Mouse (Mus musculus) limb, embryonic 10.5 days (tissue): ENCODE results near the gene Usp39. TPM values are rescaled to one million over a fixed set of nuclear protein-coding genes. Genes with fewer than 3 reads are reported as not detected.

Experiments used
- DNase-seq: peaks from one replicate; pipeline ENCODE4 v3.0.0-alpha.2; 2017; ENCODE audit warnings: low spot score
- H3K27ac ChIP-seq: fragments of 300-500 bp; sonication (generic); 2 replicates; pipeline ENCODE4 v1.5.1; 2016; ENCODE audit warnings: mild to moderate bottlenecking
- H3K27me3 ChIP-seq: fragments of 300-500 bp; sonication (generic); 2 replicates; pipeline ENCODE4 v1.6.1; 2016; ENCODE audit warnings: low read depth, mild to moderate bottlenecking; ENCODE audit not compliant: poor library complexity, severe bottlenecking
- H3K36me3 ChIP-seq: fragments of 300-500 bp; sonication (generic); 2 replicates; pipeline ENCODE4 v1.6.1; 2016; ENCODE audit warnings: mild to moderate bottlenecking, moderate library complexity
- H3K4me1 ChIP-seq: fragments of 300-500 bp; sonication (generic); 2 replicates; pipeline ENCODE4 v1.6.1; 2016
- H3K4me3 ChIP-seq: fragments of 300-500 bp; sonication (generic); 2 replicates; pipeline ENCODE4 v1.5.1; 2016; ENCODE audit warnings: mild to moderate bottlenecking, moderate library complexity
- H3K9me3 ChIP-seq: fragments of 300-500 bp; sonication (generic); replicated peaks from 2 replicates; pipeline ENCODE4 v1.6.1; 2016; ENCODE audit warnings: mild to moderate bottlenecking
- WGBS: fragments of 180-500 bp; shearing (Covaris S2); methylation state at CpG from one replicate; pipeline ENCODE4 v1.1.7; 2016; 5-methylcytosine and 5-hydroxymethylcytosine counted together
- polyA plus RNA-seq: library from polyadenylated mRNA; unstranded; fragments of >200 nt; fragmentation: Nextera tagmentation; extraction: Ambion mirVana; gene quantifications from 2 replicates; pipeline ENCODE4 v1.2.1, GENCODE M21; 2016

The Usp39 gene
- polyA plus RNA-seq, 1 experiment from 2014 or later, result 78.1 TPM

GRCm38 (mm10) chr6:72292972-72293651 is 51.9 kb downstream of the Usp39 start:
- no peaks in the 10 kb centered on the region for H3K27me3 ChIP-seq
- no peaks in the 10 kb centered on the region for H3K9me3 ChIP-seq
- H3K27ac ChIP-seq, result no peak overlapping the region
- H3K4me1 ChIP-seq, result no peaks in the 10 kb centered on the region
- H3K36me3 ChIP-seq, result no peaks in the 10 kb centered on the region
- WGBS, result 86% methylated on average over 12 of the region's 12 CpGs
- DNase-seq, result no peak
- H3K4me3 ChIP-seq, result no peak overlapping the region

DNA sequence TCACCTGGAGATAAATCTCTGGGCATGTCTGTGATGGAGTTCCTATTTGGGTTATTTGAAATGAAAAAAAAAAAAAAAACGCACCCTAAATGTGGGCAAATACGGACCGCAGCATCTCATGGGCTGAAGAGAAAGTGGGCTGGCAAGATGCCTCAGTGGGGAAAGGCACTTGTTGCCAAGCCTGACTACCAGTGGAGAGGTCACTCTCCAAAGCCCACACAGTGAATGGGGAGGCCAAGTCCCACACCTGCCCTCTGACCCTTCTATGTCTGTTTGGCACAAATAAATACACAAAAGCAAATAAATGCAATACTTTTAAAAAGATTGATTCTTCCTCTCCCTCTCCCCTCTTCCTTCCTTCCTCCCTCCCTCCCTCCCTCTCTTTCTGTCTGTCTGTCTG is 55.5 kb downstream of the Usp39 start:
- Histone ChIP-seq H3K4me3 (no peak overlapping the region), H3K27me3 (no peaks in the 10 kb centered on the region), H3K36me3 (no peaks in the 10 kb centered on the region), H3K4me1 (peaks cover 7% of the 10 kb centered on the region), H3K27ac (no peak overlapping the region), H3K9me3 (no peaks in the 10 kb centered on the region)
- 84% methylated on average over 3 of the region's 3 CpGs for WGBS
- DNase-seq, result no peak

DNA sequence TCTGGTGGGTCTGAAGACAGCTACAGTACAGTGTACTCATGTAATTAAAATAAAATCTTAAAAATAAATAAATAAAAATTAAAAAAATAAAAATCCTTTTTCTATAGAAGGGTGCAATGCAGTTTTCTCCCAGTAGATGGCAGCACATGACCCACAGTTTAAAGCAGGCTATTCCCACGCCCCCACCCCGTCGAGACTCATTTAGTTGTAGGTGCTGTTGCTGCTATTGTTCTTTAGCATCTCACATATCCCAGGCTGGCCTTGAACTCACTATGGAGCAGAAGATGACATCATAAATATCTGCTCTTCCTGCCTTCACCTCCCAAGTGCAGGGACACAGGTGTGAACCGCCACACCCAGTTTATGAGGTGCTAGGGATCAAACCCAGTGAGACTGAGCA is 61.1 kb downstream of the Usp39 start:
- WGBS, result 21% methylated on average over 4 of the region's 4 CpGs
- Histone ChIP-seq H3K36me3 (no peaks in the 10 kb centered on the region), H3K4me1 (peaks cover 10% of the 10 kb centered on the region), H3K9me3 (no peaks in the 10 kb centered on the region), H3K27me3 (no peaks in the 10 kb centered on the region), H3K27ac (no peak overlapping the region), H3K4me3 (no peak overlapping the region)
- DNase-seq, result peak; percentile 43

DNA sequence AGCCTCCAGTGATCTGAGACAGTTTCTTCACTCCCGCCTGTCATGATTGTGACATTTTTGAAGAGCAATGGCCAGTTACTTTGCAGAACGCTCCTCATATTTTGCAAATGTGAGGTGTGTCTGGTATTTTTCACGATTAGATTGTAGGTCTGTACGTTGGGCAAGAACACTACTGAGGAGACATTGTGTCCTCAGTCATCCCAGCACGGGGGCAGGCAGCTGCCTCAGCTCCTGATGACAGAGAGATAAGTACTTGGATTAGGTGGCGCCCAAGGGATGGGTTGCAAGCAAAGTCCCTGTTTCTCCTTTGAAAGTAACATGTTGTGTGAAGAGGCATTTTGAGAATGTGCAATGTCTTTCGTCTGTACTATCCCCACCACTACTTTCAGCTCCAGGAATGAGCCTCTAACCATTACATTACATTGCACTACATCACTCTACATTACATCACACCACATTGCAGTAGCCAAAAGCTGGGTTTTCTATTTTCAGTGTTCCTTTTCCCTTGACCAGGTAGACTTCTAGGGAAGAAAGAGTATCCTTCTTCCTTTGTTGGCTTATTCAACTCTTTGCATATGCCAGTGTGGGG is 64.5 kb downstream of the Usp39 start:
- H3K9me3 ChIP-seq, result no peaks in the 10 kb centered on the region
- H3K27me3 ChIP-seq, result no peaks in the 10 kb centered on the region
- H3K4me1 ChIP-seq, result 0 out of 2 replicates have a peak, but pooled peaks cover 3% of the 10 kb centered on the region
- WGBS, result 75% methylated on average over 7 of the region's 7 CpGs
- H3K36me3 ChIP-seq, result no peaks in the 10 kb centered on the region
- H3K27ac ChIP-seq, result no peak overlapping the region
- DNase-seq, result no peak
- H3K4me3 ChIP-seq, result no peak overlapping the region

GRCm38 (mm10) chr6:72279505-72279904 is 65.5 kb downstream of the Usp39 start:
- 0 out of 2 replicates have a peak, but pooled peaks cover 3% of the 10 kb centered on the region for H3K4me1 ChIP-seq
- no peak for DNase-seq
- no peak overlapping the region for H3K27ac ChIP-seq
- H3K36me3 ChIP-seq, result no peaks in the 10 kb centered on the region
- no peaks in the 10 kb centered on the region for H3K9me3 ChIP-seq
- H3K27me3 ChIP-seq, result no peaks in the 10 kb centered on the region
- H3K4me3 ChIP-seq, result no peak overlapping the region
- WGBS, result 85% methylated on average over 7 of the region's 7 CpGs

DNA sequence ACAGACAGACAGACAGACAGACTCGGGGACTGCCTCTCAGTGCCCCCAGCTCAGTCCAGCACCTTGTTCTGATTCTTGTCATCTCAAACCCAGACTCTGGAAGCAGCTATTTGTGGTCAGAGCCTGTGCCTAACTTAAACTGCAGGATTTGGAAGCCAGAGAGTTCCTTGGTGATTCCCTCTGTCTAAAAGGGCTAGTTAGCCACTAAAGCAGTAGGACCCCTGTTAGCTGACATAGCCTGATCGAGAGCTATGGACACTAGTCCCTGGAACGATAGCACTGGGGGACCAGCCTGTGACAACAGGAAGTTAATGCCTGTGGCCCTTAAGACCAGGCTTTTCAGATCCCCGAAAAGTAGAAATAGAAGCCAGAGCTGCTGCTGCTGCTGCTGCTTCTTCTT is 66.1 kb downstream of the Usp39 start:
- DNase-seq, result no peak
- H3K4me3 ChIP-seq, result no peak overlapping the region
- no peaks in the 10 kb centered on the region for H3K4me1 ChIP-seq
- H3K27me3 ChIP-seq, result no peaks in the 10 kb centered on the region
- WGBS, result 82% methylated on average over 4 of the region's 4 CpGs
- no peaks in the 10 kb centered on the region for H3K9me3 ChIP-seq
- no peaks in the 10 kb centered on the region for H3K36me3 ChIP-seq
- H3K27ac ChIP-seq, result no peak overlapping the region

- 84% methylated on average over 9 of the region's 9 CpGs for WGBS
- peak overlapping the region; percentile 46; the same call in 1 of the 2 replicates for H3K27ac ChIP-seq
- no peak for DNase-seq
Measured at GRCm38 (mm10) chr6:72277508-72278166, 67.3 kb downstream of the Usp39 start.

DNA sequence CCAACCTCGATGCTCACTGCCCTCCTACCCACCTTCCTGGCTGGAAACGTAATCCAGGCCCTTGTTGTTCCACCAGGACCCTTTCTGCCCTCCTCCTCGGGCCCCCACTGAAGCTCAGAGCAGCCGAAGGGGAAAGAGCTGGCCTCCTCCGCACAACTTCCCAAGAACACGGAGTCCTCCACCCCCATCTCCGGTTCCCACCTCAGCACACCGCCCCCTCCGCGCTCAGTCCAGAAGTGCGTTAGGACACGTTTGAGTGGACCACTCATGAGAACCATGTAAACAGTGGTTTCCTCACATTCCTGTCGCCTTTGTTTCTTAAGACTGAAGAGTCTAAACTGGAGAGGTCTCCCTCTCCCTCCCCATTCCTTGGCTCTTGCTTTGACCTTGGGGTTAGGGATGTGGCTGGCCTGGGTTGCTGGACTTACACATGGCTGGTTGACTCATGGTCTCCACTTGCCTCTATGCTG is 68.0 kb downstream of the Usp39 start:
- Histone ChIP-seq H3K9me3 (no peaks in the 10 kb centered on the region), H3K36me3 (no peaks in the 10 kb centered on the region), H3K4me1 (peaks cover 2% of the 10 kb centered on the region; the same call in 1 of the 2 replicates), H3K4me3 (no peak overlapping the region), H3K27ac (peak overlapping the region; percentile 46; the same call in 1 of the 2 replicates), H3K27me3 (no peaks in the 10 kb centered on the region)
- DNase-seq, result no peak
- WGBS, result 85% methylated on average over 13 of the region's 13 CpGs

More at GRCm38 (mm10) chr6:72277508-72278166, 67.3 kb downstream of the Usp39 start:
- Histone ChIP-seq H3K36me3 (no peaks in the 10 kb centered on the region), H3K4me1 (peaks cover 2% of the 10 kb centered on the region; the same call in 1 of the 2 replicates), H3K27me3 (no peaks in the 10 kb centered on the region), H3K4me3 (no peak overlapping the region), H3K9me3 (no peaks in the 10 kb centered on the region)

DNA sequence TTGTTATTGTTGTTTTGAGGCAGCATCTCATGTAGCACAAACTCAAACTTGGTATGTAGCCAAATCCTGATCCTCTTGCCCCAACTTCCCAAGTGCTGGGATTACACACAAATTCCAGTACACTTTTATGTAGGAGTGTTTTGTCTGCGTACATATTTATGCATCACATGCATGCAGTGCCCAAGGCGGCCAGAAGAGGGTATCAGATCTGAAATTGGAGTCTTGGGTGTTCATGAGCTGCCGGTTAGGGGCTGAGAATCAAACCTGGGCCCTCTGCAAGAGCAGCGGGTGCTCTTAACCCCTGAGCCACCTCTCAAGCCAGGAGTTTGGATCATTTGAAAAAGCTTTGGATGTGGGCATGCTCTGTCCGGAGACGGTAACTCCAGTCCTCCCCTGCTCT is 68.8 kb downstream of the Usp39 start:
- Histone ChIP-seq H3K36me3 (no peaks in the 10 kb centered on the region), H3K27me3 (no peaks in the 10 kb centered on the region), H3K27ac (no peak overlapping the region), H3K4me3 (no peak overlapping the region), H3K4me1 (peaks cover 2% of the 10 kb centered on the region; the same call in 1 of the 2 replicates), H3K9me3 (no peaks in the 10 kb centered on the region)
- WGBS, result 90% methylated on average over 6 of the region's 6 CpGs
- no peak for DNase-seq

DNA sequence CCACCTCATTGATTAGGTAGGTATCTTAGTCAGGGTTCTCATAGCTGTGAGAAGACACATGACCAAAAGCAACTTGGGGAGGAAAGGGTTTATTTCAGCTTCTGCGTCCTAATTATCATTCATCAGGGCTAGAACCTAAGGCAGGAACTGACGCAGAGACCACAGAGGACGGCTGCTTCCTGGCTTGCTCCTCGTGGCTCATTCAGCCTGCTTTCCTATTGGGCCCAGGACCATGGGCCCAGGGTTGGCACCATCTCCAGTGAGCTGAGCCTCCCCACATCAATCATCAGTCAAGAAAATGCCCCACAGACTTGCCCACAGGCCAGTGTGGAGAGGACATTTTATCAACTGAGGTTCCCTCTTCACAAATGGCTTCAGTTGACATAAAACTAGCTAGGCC is 69.5 kb downstream of the Usp39 start:
- Histone ChIP-seq H3K9me3 (no peaks in the 10 kb centered on the region), H3K27ac (no peak overlapping the region), H3K36me3 (no peaks in the 10 kb centered on the region), H3K4me3 (no peak overlapping the region), H3K27me3 (no peaks in the 10 kb centered on the region), H3K4me1 (peaks cover 2% of the 10 kb centered on the region; the same call in 1 of the 2 replicates)
- no peak for DNase-seq
- WGBS, result 80% methylated on average over 4 of the region's 4 CpGs

GRCm38 (mm10) chr6:72273153-72273552 is 71.8 kb downstream of the Usp39 start:
- H3K27me3 ChIP-seq, result no peaks in the 10 kb centered on the region
- no peak for DNase-seq
- no peak overlapping the region for H3K27ac ChIP-seq
- H3K36me3 ChIP-seq, result no peaks in the 10 kb centered on the region
- 87% methylated on average over 6 of the region's 6 CpGs for WGBS
- H3K4me1 ChIP-seq, result peaks cover 7% of the 10 kb centered on the region; the same call in 1 of the 2 replicates
- no peaks in the 10 kb centered on the region for H3K9me3 ChIP-seq
- H3K4me3 ChIP-seq, result no peak overlapping the region

DNA sequence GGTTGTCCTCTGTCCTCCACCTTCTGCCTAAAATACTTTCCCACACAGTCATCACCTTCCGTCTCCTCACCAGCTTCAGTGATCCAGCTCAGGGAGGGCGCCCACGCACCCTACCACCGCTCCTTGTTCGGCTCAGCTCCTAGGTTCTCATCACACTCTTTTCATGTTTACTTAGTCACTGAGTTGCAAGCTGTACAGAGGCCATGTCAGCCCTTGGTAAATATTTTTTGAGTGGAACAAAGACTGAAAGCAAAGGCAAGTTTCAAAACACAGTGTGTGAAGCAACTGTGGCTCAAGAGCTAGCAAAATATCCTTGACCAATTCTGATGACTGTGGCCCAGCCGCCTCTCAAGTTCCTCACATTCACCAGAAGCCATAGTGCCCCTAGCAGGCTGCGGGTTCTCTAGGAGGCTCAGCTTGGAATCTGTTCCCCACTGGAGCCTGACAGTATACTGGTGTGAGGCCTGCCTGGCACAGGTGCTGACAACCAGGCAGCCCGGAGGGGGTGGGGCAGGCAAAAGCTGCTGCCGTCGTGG is 72.8 kb downstream of the Usp39 start:
- H3K36me3 ChIP-seq, result no peaks in the 10 kb centered on the region
- DNase-seq, result no peak
- peaks cover 9% of the 10 kb centered on the region; the same call in 1 of the 2 replicates for H3K4me1 ChIP-seq
- H3K27ac ChIP-seq, result no peak overlapping the region
- WGBS, result 88% methylated on average over 10 of the region's 10 CpGs
- no peaks in the 10 kb centered on the region for H3K9me3 ChIP-seq
- peaks cover 2% of the 10 kb centered on the region; the same call in 1 of the 2 replicates for H3K27me3 ChIP-seq
- H3K4me3 ChIP-seq, result no peak overlapping the region
